19 mouse cellular contexts compared by ENCODE assay signal in genomic region chr11:84001257-84001656, GRCm38 (mm10). TPM values are rescaled to one million over a fixed set of nuclear protein-coding genes. Genes with fewer than 3 reads are reported as not detected.
DNase-seq lines count a peak whose midpoint lies in the region; ATAC-seq and TF ChIP-seq lines count a peak whose summit lies in the region.
"Had no signal": no experiment of that assay in that cellular context is flagged by ENCODE, and none has a peak within 500 bp of the region (broad histone marks: within the 10 kb centered on the region; RNA-seq: fewer than 3 reads in every experiment).

No protein-coding gene starts in this region.

- in situ Hi-C loops in CH12.LX (cut with MboI; ENCODE audit: low pct_ligation_motif_present, low pct_unique_long_range_greater_than_20kb, low sequenced_read_pairs), result no loop called here

- peak; percentile 1 for DNase-seq in liver, embryonic 13.5 days
- DNase-seq in liver (no peak), 416B (ENCODE audit: low read depth) (peak; percentile 41), CH12.LX (ENCODE audit: extremely low read depth) (peak; percentile 35)
- no peak for DNase-seq in brain, embryonic 14.5 days (ENCODE audit: low read depth)
- no peak for DNase-seq in adrenal gland, postnatal 14 days
- DNase-seq in heart, adult 2 months, result no peak
- DNase-seq: adrenal gland, postnatal 25 days; cerebellum, adult 9-10 months; gastrocnemius, postnatal 10 days; heart, postnatal 14 days; kidney, adult 11 months; thymus, postnatal 14 days had no signal

- TF ChIP-seq CTCF in CH12.LX (conservative IDR thresholded peaks at IDR 0.05 in 1 of 2, IDR thresholded peaks at IDR 0.05 in 1 of 2; ENCODE audit: low read depth in 2 of 2, low read length in 2 of 2), result peak; percentile 10 to 52; a peak in 2 of 4 replicates
- peak; percentile 4; the same call in 1 of the 2 replicates for TF ChIP-seq CTCF in brain, embryonic 14.5 days (IDR thresholded peaks at IDR 0.05; ENCODE audit: borderline replicate concordance, extremely low read depth, insufficient read depth, insufficient read length)
- no peak for TF ChIP-seq CTCF in heart, adult 2 months (IDR thresholded peaks at IDR 0.05)

- ATAC-seq in liver, embryonic 13.5 days (ENCODE audit: low read depth), result no peak

- H3K9ac ChIP-seq in liver, embryonic 13.5 days, result no peak overlapping the region
- H3K9ac ChIP-seq in CH12.LX (ENCODE audit: insufficient read depth, low read depth), result no peak overlapping the region
- no peak overlapping the region for H3K9ac ChIP-seq in heart, adult 2 months (ENCODE audit: low read depth, low read length)
- H3K9ac ChIP-seq: forebrain, embryonic 12.5 days; hindbrain, embryonic 14.5 days; limb, embryonic 13.5 days; lung, embryonic 15.5 days had no signal

- TF ChIP-seq RAD21 in CH12.LX (IDR thresholded peaks at IDR 0.05; ENCODE audit: low read depth, low read length), result peak; percentile 48

- dilution Hi-C loops in CH12.LX (cut with MboI; ENCODE audit: extremely low pct_ligation_motif_present, extremely low pct_unique_long_range_greater_than_20kb, low sequenced_read_pairs), result no loop called here

- H3K9me3 ChIP-seq in liver, embryonic 13.5 days (replicated peaks), result no peaks in the 10 kb centered on the region
- H3K9me3 ChIP-seq in CH12.LX (replicated peaks; ENCODE audit: low read length), result no peaks in the 10 kb centered on the region
- H3K9me3 ChIP-seq: forebrain, embryonic 12.5 days; G1E; heart, embryonic 10.5 days; limb, embryonic 13.5 days; lung, embryonic 15.5 days had no signal

- intact Hi-C loops in heart, adult 2 months (cut with DNase I), result no loop called here

- no peak overlapping the region for H3K4me3 ChIP-seq in liver, embryonic 13.5 days (replicated peaks)
- H3K4me3 ChIP-seq in CH12.LX (replicated peaks in 1 of 3; ENCODE audit: low read depth in 2 of 3, low read length in 2 of 3, poor library complexity in 1 of 3), result no peak overlapping the region
- no peak overlapping the region for H3K4me3 ChIP-seq in heart, adult 2 months
- H3K4me3 ChIP-seq: forebrain, embryonic 12.5 days; heart, embryonic 10.5 days; limb, embryonic 13.5 days; lung, embryonic 15.5 days had no signal

- H3K36me3 ChIP-seq in liver, embryonic 13.5 days, result peaks cover 76% of the 10 kb centered on the region
- peaks cover 47 to 75% of the 10 kb centered on the region in 2 experiments for H3K36me3 ChIP-seq in CH12.LX (replicated peaks in 1 of 2; ENCODE audit: control insufficient read depth in 1 of 2, insufficient read depth in 1 of 2, low read length in 1 of 2)
- H3K36me3 ChIP-seq in heart, adult 2 months (ENCODE audit: control insufficient read depth, insufficient read depth, low read length), result no peaks in the 10 kb centered on the region

- no peak for TF ChIP-seq EP300 in CH12.LX (IDR thresholded peaks at IDR 0.05; ENCODE audit: low read length)
- TF ChIP-seq EP300 in heart, adult 2 months (IDR thresholded peaks at IDR 0.05; ENCODE audit: insufficient read depth, low read depth, low read length), result no peak

- H3K27ac ChIP-seq in liver, embryonic 13.5 days, result no peak overlapping the region
- H3K27ac ChIP-seq in CH12.LX (ENCODE audit: insufficient read depth, low read depth), result no peak overlapping the region
- no peak overlapping the region for H3K27ac ChIP-seq in heart, adult 2 months
- H3K27ac ChIP-seq: forebrain, embryonic 12.5 days; heart, embryonic 10.5 days; hindbrain, embryonic 14.5 days; limb, embryonic 13.5 days; lung, embryonic 15.5 days had no signal

- no peaks in the 10 kb centered on the region; the same call in 1 of the 2 replicates for H3K4me1 ChIP-seq in liver, embryonic 13.5 days (replicated peaks)
- H3K4me1 ChIP-seq in CH12.LX (ENCODE audit: control insufficient read depth in 1 of 2, insufficient read depth in 2 of 2), result peaks cover 0 to 4% of the 10 kb centered on the region in 2 experiments; a peak in 1 of 4 replicates
- no peaks in the 10 kb centered on the region for H3K4me1 ChIP-seq in heart, adult 2 months (ENCODE audit: control insufficient read depth, insufficient read depth, low read length)
- H3K4me1 ChIP-seq: forebrain, embryonic 12.5 days; limb, embryonic 13.5 days; lung, embryonic 15.5 days had no signal

- 77% methylated on average over 3 of the region's 3 CpGs for WGBS in liver, embryonic 13.5 days (ENCODE audit: insufficient replicate concordance)
- 95% methylated on average over 3 of the region's 3 CpGs for WGBS in heart, adult 2 months

- no peak for TF ChIP-seq POLR2A in CH12.LX (IDR thresholded peaks at IDR 0.05; ENCODE audit: low read depth, low read length)
- no peak for TF ChIP-seq POLR2A in brain, embryonic 14.5 days (IDR thresholded peaks at IDR 0.05; ENCODE audit: borderline replicate concordance, extremely low read depth, insufficient read depth, insufficient read length, poor library complexity, severe bottlenecking)
- no peak for TF ChIP-seq POLR2A in heart, adult 2 months (IDR thresholded peaks at IDR 0.05; ENCODE audit: insufficient read depth, low read depth, low read length)

- no peak overlapping the region for H3K4me2 ChIP-seq in liver, embryonic 13.5 days
- no peak overlapping the region for H3K4me2 ChIP-seq in CH12.LX (ENCODE audit: insufficient read depth, low read depth, poor library complexity, severe bottlenecking)
- H3K4me2 ChIP-seq: forebrain, embryonic 12.5 days; hindbrain, embryonic 14.5 days; limb, embryonic 13.5 days; lung, embryonic 15.5 days had no signal

- H3K79me2 ChIP-seq in CH12.LX (replicated peaks; ENCODE audit: control insufficient read depth, extremely low read depth, insufficient read depth, poor library complexity, severe bottlenecking), result no peaks in the 10 kb centered on the region
- H3K79me2 ChIP-seq in heart, adult 2 months (replicated peaks; ENCODE audit: control insufficient read depth, insufficient read depth, low read length), result no peaks in the 10 kb centered on the region

- no peaks in the 10 kb centered on the region for H3K27me3 ChIP-seq in liver, embryonic 13.5 days
- no peaks in the 10 kb centered on the region for H3K27me3 ChIP-seq in CH12.LX (replicated peaks)
- H3K27me3 ChIP-seq in heart, adult 2 months (ENCODE audit: control insufficient read depth, insufficient read depth, low read length), result no peaks in the 10 kb centered on the region
- H3K27me3 ChIP-seq: forebrain, embryonic 12.5 days; limb, embryonic 13.5 days; lung, embryonic 15.5 days had no signal

TF ChIP-seq in CH12.LX, 34 proteins besides CTCF, POLR2A, EP300 and RAD21:
- peak; percentile 35 for TF ChIP-seq SMC3 (IDR thresholded peaks at IDR 0.05; ENCODE audit: low read depth, low read length)
- TF ChIP-seq SIN3A (IDR thresholded peaks at IDR 0.05; ENCODE audit: low read length), result no peak
- TF ChIP-seq NRF1 (IDR thresholded peaks at IDR 0.05; ENCODE audit: low read depth, low read length), result no peak

RNA-seq across cellular contexts. Expression of gene Synrg, which starts 37.0 kb away (rescaled TPM):
- 5.8 and 6.4 TPM in 2 replicates for polyA plus RNA-seq in liver, embryonic 13.5 days (2015; fragmentation: Nextera tagmentation; extraction: Ambion mirVana)
- 13.3 and 15.8 TPM in 2 replicates for total RNA-seq in CH12.LX (2012; rRNA removed)
- total RNA-seq in CH12.LX (2014; rRNA removed), result 8.2 and 9.5 TPM in 2 replicates
- polyA plus RNA-seq in CH12.LX (2012; ENCODE audit: insufficient read length, low read depth), result 21.3 and 25.2 TPM in 2 replicates
- polyA plus RNA-seq in brain, embryonic 14.5 days (2012; rRNA removed), result 25.0 and 36.8 TPM in 2 replicates
- total RNA-seq in adrenal gland, postnatal 14 days (2021), result 38.6 and 45.5 TPM in 2 replicates
- total RNA-seq in heart, adult 2 months (2021), result 10 to 100 TPM; 23.7 to 28.1 TPM
- 12.2 and 18.0 TPM in 2 replicates for polyA plus RNA-seq in heart, adult 2 months (2012; rRNA removed)

RNA-seq across cellular contexts. Expression of gene Ddx52, which starts 59.4 kb away (rescaled TPM):
- 21.5 and 26.4 TPM in 2 replicates for polyA plus RNA-seq in liver, embryonic 13.5 days (2015; fragmentation: Nextera tagmentation; extraction: Ambion mirVana)
- total RNA-seq in CH12.LX (2012; rRNA removed), result 54.2 and 64.5 TPM in 2 replicates
- 104 and 132 TPM in 2 replicates for total RNA-seq in CH12.LX (2014; rRNA removed)
- polyA plus RNA-seq in CH12.LX (2012; ENCODE audit: insufficient read length, low read depth), result 93.7 and 102 TPM in 2 replicates
- polyA plus RNA-seq in brain, embryonic 14.5 days (2012; rRNA removed), result 18.2 and 19.0 TPM in 2 replicates
- total RNA-seq in adrenal gland, postnatal 14 days (2021), result 18.7 and 19.7 TPM in 2 replicates
- total RNA-seq in heart, adult 2 months (2021), result 1 to 10 TPM; 8.9 to 9.9 TPM
- polyA plus RNA-seq in heart, adult 2 months (2012; rRNA removed), result 3.3 and 6.2 TPM in 2 replicates

Comparison
In these comparisons a context has a peak if more than half of its experiments do, and no peak if none do; other contexts are left out.
1. DNase-seq: peak in liver, embryonic 13.5 days (single experiment), 416B (single experiment) and CH12.LX (single experiment); none in liver (single experiment), brain, embryonic 14.5 days (single experiment), adrenal gland, postnatal 14 days (single experiment) and heart, adult 2 months (0 of 2).